Mouse (Mus musculus): Measurements from ENCODE around the gene Pld6. TPM values are rescaled to one million over a fixed set of nuclear protein-coding genes. Genes with fewer than 3 reads are reported as not detected.

The Pld6 gene
- polyA plus RNA-seq, 1 experiment, result 0.02 TPM

DNA sequence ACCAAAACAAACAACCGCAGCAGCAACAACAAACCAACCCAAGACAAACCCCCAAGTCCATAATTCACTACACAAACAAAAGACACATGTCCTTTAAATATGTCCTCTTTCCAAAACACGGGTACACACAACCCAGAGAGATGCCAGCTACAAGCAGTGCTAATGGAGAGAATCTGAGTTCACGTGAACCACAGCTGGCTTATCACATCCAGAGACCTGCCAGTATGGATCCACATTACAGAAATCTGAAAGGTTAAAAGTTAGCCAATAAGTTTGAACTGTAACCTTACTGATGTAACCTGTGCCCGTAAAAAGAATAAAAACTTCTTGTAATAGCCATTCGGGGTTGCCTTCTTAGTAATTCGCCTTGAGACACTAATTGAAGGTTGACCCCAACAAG is 27.5 kb upstream of the Pld6 start:
- H3K79me2 ChIP-seq (ENCODE audit: control insufficient read depth, insufficient read depth), result no peaks in the 10 kb centered on the region
- H3K27me3 ChIP-seq (ENCODE audit: control insufficient read depth, insufficient read depth, insufficient read length), result no peaks in the 10 kb centered on the region
- no peak overlapping the region for H3K4me2 ChIP-seq (ENCODE audit: low read depth)
- TF ChIP-seq REST (IDR thresholded peaks at IDR 0.05; ENCODE audit: insufficient read depth, insufficient read length) (no peak), E2F4 (IDR thresholded peaks at IDR 0.05; ENCODE audit: insufficient read depth) (no peak), MAX (IDR thresholded peaks at IDR 0.05; ENCODE audit: low read depth) (no peak), POLR2AphosphoS2 (IDR thresholded peaks at IDR 0.05; ENCODE audit: insufficient read length, low read depth) (no peak), CEBPB (IDR thresholded peaks at IDR 0.05; ENCODE audit: insufficient read depth, poor library complexity, severe bottlenecking) (no peak), USF1 (IDR thresholded peaks at IDR 0.05; ENCODE audit: low read depth) (no peak), SRF (IDR thresholded peaks at IDR 0.05; ENCODE audit: control insufficient read depth, insufficient read length, low read depth) (no peak), MYOG (IDR thresholded peaks at IDR 0.05; ENCODE audit: control insufficient read depth in 1 of 3, insufficient read depth in 1 of 3, insufficient read length in 2 of 3, low read depth in 2 of 3) (no peak), MYOD1 (IDR thresholded peaks at IDR 0.05; ENCODE audit: control insufficient read depth in 1 of 3, insufficient read length in 2 of 3, low read depth in 2 of 3) (no peak), POLR2A (IDR thresholded peaks at IDR 0.05; ENCODE audit: insufficient read length, low read depth) (no peak), TCF12 (IDR thresholded peaks at IDR 0.05; ENCODE audit: insufficient read depth, poor library complexity, severe bottlenecking) (no peak), TCF3 (IDR thresholded peaks at IDR 0.05; ENCODE audit: insufficient read length, low read depth) (no peak)
- H3ac ChIP-seq (ENCODE audit: control insufficient read depth, insufficient read length), result no peak overlapping the region
- no peak overlapping the region for H3K4me3 ChIP-seq
- H3K36me3 ChIP-seq (ENCODE audit: control insufficient read depth, insufficient read depth), result peaks cover 29% of the 10 kb centered on the region

GRCm38 (mm10) chr11:59814311-59814710 is 26.9 kb upstream of the Pld6 start:
- Histone ChIP-seq H3K79me2 (ENCODE audit: control insufficient read depth, insufficient read depth) (peaks cover 2% of the 10 kb centered on the region), H3K4me3 (no peak overlapping the region), H3K36me3 (ENCODE audit: control insufficient read depth, insufficient read depth) (peaks cover 23% of the 10 kb centered on the region), H3ac (ENCODE audit: control insufficient read depth, insufficient read length) (no peak overlapping the region), H3K4me2 (ENCODE audit: low read depth) (no peak overlapping the region), H3K27me3 (ENCODE audit: control insufficient read depth, insufficient read depth, insufficient read length) (no peaks in the 10 kb centered on the region)
- no peak for TF ChIP-seq TCF12 (IDR thresholded peaks at IDR 0.05; ENCODE audit: insufficient read depth, poor library complexity, severe bottlenecking)
- TF ChIP-seq CEBPB (IDR thresholded peaks at IDR 0.05; ENCODE audit: insufficient read depth, poor library complexity, severe bottlenecking), result no peak
- no peak for TF ChIP-seq MYOD1 (IDR thresholded peaks at IDR 0.05; ENCODE audit: control insufficient read depth in 1 of 3, insufficient read length in 2 of 3, low read depth in 2 of 3)
- no peak for TF ChIP-seq REST (IDR thresholded peaks at IDR 0.05; ENCODE audit: insufficient read depth, insufficient read length)

DNA sequence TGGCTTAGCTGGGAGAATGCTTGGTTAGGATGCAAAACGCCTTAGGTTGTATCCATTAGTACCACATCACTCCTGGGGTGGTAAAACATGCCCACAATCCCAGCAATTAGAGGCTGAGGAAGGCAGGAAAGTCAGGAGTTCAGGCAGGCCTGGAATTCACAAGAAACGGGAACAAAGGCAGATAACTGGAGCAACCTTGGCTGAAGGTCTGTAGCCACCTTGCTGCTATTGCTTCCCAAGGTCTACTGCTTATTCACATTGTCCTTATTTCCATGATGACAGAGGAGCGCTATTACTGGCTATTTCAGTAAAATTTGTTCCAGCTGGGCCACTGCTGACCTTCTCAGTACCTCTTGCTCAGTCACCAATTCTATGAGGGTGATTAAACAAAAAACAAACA is 25.8 kb upstream of the Pld6 start:
- H3K4me3 ChIP-seq, result no peak overlapping the region
- H3K36me3 ChIP-seq (ENCODE audit: control insufficient read depth, insufficient read depth), result peaks cover 14% of the 10 kb centered on the region
- H3ac ChIP-seq (ENCODE audit: control insufficient read depth, insufficient read length), result no peak overlapping the region
- peaks cover 12% of the 10 kb centered on the region for H3K79me2 ChIP-seq (ENCODE audit: control insufficient read depth, insufficient read depth)
- H3K4me2 ChIP-seq (ENCODE audit: low read depth), result no peak overlapping the region
- TF ChIP-seq SRF (IDR thresholded peaks at IDR 0.05; ENCODE audit: control insufficient read depth, insufficient read length, low read depth) (no peak), MAX (IDR thresholded peaks at IDR 0.05; ENCODE audit: low read depth) (no peak), TCF12 (IDR thresholded peaks at IDR 0.05; ENCODE audit: insufficient read depth, poor library complexity, severe bottlenecking) (no peak), E2F4 (IDR thresholded peaks at IDR 0.05; ENCODE audit: insufficient read depth) (no peak), MYOG (IDR thresholded peaks at IDR 0.05; ENCODE audit: control insufficient read depth in 1 of 3, insufficient read depth in 1 of 3, insufficient read length in 2 of 3, low read depth in 2 of 3) (no peak)
- H3K27me3 ChIP-seq (ENCODE audit: control insufficient read depth, insufficient read depth, insufficient read length), result no peaks in the 10 kb centered on the region

- Histone ChIP-seq H3K4me2 (ENCODE audit: low read depth) (peak overlapping the region; percentile 99), H3K4me3 (peak overlapping the region; percentile 99)
- no peak for TF ChIP-seq CEBPB (IDR thresholded peaks at IDR 0.05; ENCODE audit: insufficient read depth, poor library complexity, severe bottlenecking)
- no peak for TF ChIP-seq MAX (IDR thresholded peaks at IDR 0.05; ENCODE audit: low read depth)
- TF ChIP-seq SRF (IDR thresholded peaks at IDR 0.05; ENCODE audit: control insufficient read depth, insufficient read length, low read depth), result no peak
- no peak for TF ChIP-seq E2F4 (IDR thresholded peaks at IDR 0.05; ENCODE audit: insufficient read depth)
- no peak for TF ChIP-seq MYOG (IDR thresholded peaks at IDR 0.05; ENCODE audit: control insufficient read depth in 1 of 3, insufficient read depth in 1 of 3, insufficient read length in 2 of 3, low read depth in 2 of 3)
- no peak for TF ChIP-seq TCF12 (IDR thresholded peaks at IDR 0.05; ENCODE audit: insufficient read depth, poor library complexity, severe bottlenecking)
- TF ChIP-seq POLR2A (IDR thresholded peaks at IDR 0.05; ENCODE audit: insufficient read length, low read depth), result no peak
- no peak for TF ChIP-seq REST (IDR thresholded peaks at IDR 0.05; ENCODE audit: insufficient read depth, insufficient read length)
- no peak for TF ChIP-seq MYOD1 (IDR thresholded peaks at IDR 0.05; ENCODE audit: control insufficient read depth in 1 of 3, insufficient read length in 2 of 3, low read depth in 2 of 3)
- TF ChIP-seq USF1 (IDR thresholded peaks at IDR 0.05; ENCODE audit: low read depth), result no peak
- no peak for TF ChIP-seq POLR2AphosphoS2 (IDR thresholded peaks at IDR 0.05; ENCODE audit: insufficient read length, low read depth)
- TF ChIP-seq TCF3 (IDR thresholded peaks at IDR 0.05; ENCODE audit: insufficient read length, low read depth), result no peak
These were observed 23.8 kb upstream of the Pld6 start for GRCm38 (mm10) chr11:59811211-59811610.

DNA sequence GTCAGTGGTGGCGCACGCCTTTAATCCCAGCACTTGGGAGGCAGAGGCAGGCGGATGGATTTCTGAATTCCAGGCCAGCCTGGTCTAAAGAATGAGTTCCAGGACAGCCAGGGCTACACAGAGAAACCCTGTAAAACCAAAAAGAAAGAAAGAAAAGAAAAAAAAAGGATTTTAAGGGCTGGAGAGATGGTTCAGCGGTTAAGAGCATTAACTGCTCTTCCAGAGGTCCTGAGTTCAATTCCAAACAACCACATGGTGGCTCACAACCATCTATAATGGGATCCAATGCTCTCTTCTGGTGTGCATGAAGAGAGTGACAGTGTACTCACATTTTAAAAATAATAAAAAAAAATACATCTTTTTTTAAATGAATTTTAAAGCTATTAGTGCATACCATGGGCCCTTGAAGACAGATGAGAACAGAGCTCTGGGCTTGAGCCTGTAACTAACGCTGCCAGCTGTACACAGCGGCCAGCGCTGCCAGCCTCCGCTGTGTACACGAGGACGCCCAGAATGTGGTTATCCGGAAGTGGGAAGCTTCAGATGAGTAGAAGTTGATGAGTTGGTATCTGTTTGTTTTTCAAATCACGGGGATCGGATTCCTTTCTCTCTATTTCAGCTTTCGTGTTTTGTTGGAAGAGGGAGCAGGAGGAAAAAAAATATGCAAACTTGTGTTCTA is 23.2 kb upstream of the Pld6 start:
- no peaks in the 10 kb centered on the region for H3K36me3 ChIP-seq (ENCODE audit: control insufficient read depth, insufficient read depth)
- H3K4me3 ChIP-seq, result peak overlapping the region; percentile 99
- no peaks in the 10 kb centered on the region for H3K27me3 ChIP-seq (ENCODE audit: control insufficient read depth, insufficient read depth, insufficient read length)
- peaks cover 25% of the 10 kb centered on the region for H3K79me2 ChIP-seq (ENCODE audit: control insufficient read depth, insufficient read depth)
- H3ac ChIP-seq (ENCODE audit: control insufficient read depth, insufficient read length), result peak overlapping the region; percentile 76
- H3K4me2 ChIP-seq (ENCODE audit: low read depth), result peak overlapping the region; percentile 99
- TF ChIP-seq USF1 (IDR thresholded peaks at IDR 0.05; ENCODE audit: low read depth), result no peak
- TF ChIP-seq REST (IDR thresholded peaks at IDR 0.05; ENCODE audit: insufficient read depth, insufficient read length), result no peak
- TF ChIP-seq E2F4 (IDR thresholded peaks at IDR 0.05; ENCODE audit: insufficient read depth), result no peak
- TF ChIP-seq MYOG (IDR thresholded peaks at IDR 0.05; ENCODE audit: control insufficient read depth in 1 of 3, insufficient read depth in 1 of 3, insufficient read length in 2 of 3, low read depth in 2 of 3), result no peak
- no peak for TF ChIP-seq MYOD1 (IDR thresholded peaks at IDR 0.05; ENCODE audit: control insufficient read depth in 1 of 3, insufficient read length in 2 of 3, low read depth in 2 of 3)
- TF ChIP-seq CEBPB (IDR thresholded peaks at IDR 0.05; ENCODE audit: insufficient read depth, poor library complexity, severe bottlenecking), result no peak
- no peak for TF ChIP-seq MAX (IDR thresholded peaks at IDR 0.05; ENCODE audit: low read depth)
- TF ChIP-seq TCF12 (IDR thresholded peaks at IDR 0.05; ENCODE audit: insufficient read depth, poor library complexity, severe bottlenecking), result no peak
- no peak for TF ChIP-seq POLR2AphosphoS2 (IDR thresholded peaks at IDR 0.05; ENCODE audit: insufficient read length, low read depth)
- TF ChIP-seq POLR2A (IDR thresholded peaks at IDR 0.05; ENCODE audit: insufficient read length, low read depth), result no peak
- TF ChIP-seq SRF (IDR thresholded peaks at IDR 0.05; ENCODE audit: control insufficient read depth, insufficient read length, low read depth), result no peak

More at GRCm38 (mm10) chr11:59811211-59811610, 23.8 kb upstream of the Pld6 start:
- H3K36me3 ChIP-seq (ENCODE audit: control insufficient read depth, insufficient read depth), result no peaks in the 10 kb centered on the region
- no peak overlapping the region for H3ac ChIP-seq (ENCODE audit: control insufficient read depth, insufficient read length)
- peaks cover 25% of the 10 kb centered on the region for H3K79me2 ChIP-seq (ENCODE audit: control insufficient read depth, insufficient read depth)
- H3K27me3 ChIP-seq (ENCODE audit: control insufficient read depth, insufficient read depth, insufficient read length), result no peaks in the 10 kb centered on the region
